Mouse (Mus musculus): ENCODE data around the gene Rgs3. TPM values are rescaled to one million over a fixed set of nuclear protein-coding genes. Genes with fewer than 3 reads are reported as not detected.
A peak's percentile ranks its signal among the peaks of the same experiment; 100 is the strongest.

Gene Rgs3
- polyA plus RNA-seq, 1 experiment from 2014 or later: 42.0 TPM

- H3K9me3 ChIP-seq (ENCODE audit: control insufficient read depth, low read length): no peaks in the 10 kb centered on the region
- WGBS: 66% methylated on average over 3 of the region's 3 CpGs
- no peak overlapping the region for H3K27ac ChIP-seq (ENCODE audit: low read depth, low read length)
- H3K36me3 ChIP-seq (ENCODE audit: control insufficient read depth, insufficient read depth, low read length): no peaks in the 10 kb centered on the region
- H3K4me3 ChIP-seq (ENCODE audit: low read length): no peak overlapping the region
- ATAC-seq (ENCODE audit: low FRiP score, low TSS enrichment): no peak
- H3K27me3 ChIP-seq (ENCODE audit: control insufficient read depth, insufficient read depth, low read length): no peaks in the 10 kb centered on the region
- no peak overlapping the region for H3K9ac ChIP-seq (ENCODE audit: low read depth, low read length)
- 0 out of 2 replicates have a peak, but pooled peaks cover 3% of the 10 kb centered on the region for H3K4me1 ChIP-seq (ENCODE audit: control insufficient read depth, insufficient read depth, low read length)
- no peak overlapping the region for H3K4me2 ChIP-seq (replicated peaks; ENCODE audit: low read depth, low read length)
These were observed 2.0 kb downstream of the Rgs3 start for GRCm38 (mm10) chr4:62561630-62562001.

- no peak overlapping the region for H3K4me3 ChIP-seq (ENCODE audit: low read length)
- no peaks in the 10 kb centered on the region for H3K27me3 ChIP-seq (ENCODE audit: control insufficient read depth, insufficient read depth, low read length)
- WGBS: 62% methylated on average over 4 of the region's 4 CpGs
- H3K27ac ChIP-seq (ENCODE audit: low read depth, low read length): no peak overlapping the region
- 0 out of 2 replicates have a peak, but pooled peaks cover 3% of the 10 kb centered on the region for H3K4me1 ChIP-seq (ENCODE audit: control insufficient read depth, insufficient read depth, low read length)
- no peaks in the 10 kb centered on the region for H3K9me3 ChIP-seq (ENCODE audit: control insufficient read depth, low read length)
- H3K4me2 ChIP-seq (replicated peaks; ENCODE audit: low read depth, low read length): no peak overlapping the region
- no peak for ATAC-seq (ENCODE audit: low FRiP score, low TSS enrichment)
- H3K9ac ChIP-seq (ENCODE audit: low read depth, low read length): no peak overlapping the region
- H3K36me3 ChIP-seq (ENCODE audit: control insufficient read depth, insufficient read depth, low read length): no peaks in the 10 kb centered on the region
These were observed 2.4 kb downstream of the Rgs3 start for GRCm38 (mm10) chr4:62562006-62562405.

GRCm38 (mm10) chr4:62566530-62566929 lies 6.9 kb downstream of the Rgs3 start:
- Histone ChIP-seq H3K9ac (ENCODE audit: low read depth, low read length) (no peak overlapping the region), H3K4me3 (ENCODE audit: low read length) (no peak overlapping the region), H3K27ac (ENCODE audit: low read depth, low read length) (no peak overlapping the region), H3K4me1 (ENCODE audit: control insufficient read depth, insufficient read depth, low read length) (0 out of 2 replicates have a peak, but pooled peaks cover 3% of the 10 kb centered on the region), H3K36me3 (ENCODE audit: control insufficient read depth, insufficient read depth, low read length) (no peaks in the 10 kb centered on the region), H3K27me3 (ENCODE audit: control insufficient read depth, insufficient read depth, low read length) (no peaks in the 10 kb centered on the region), H3K9me3 (ENCODE audit: control insufficient read depth, low read length) (no peaks in the 10 kb centered on the region), H3K4me2 (replicated peaks; ENCODE audit: low read depth, low read length) (no peak overlapping the region)
- 0 out of 2 replicates have a peak, but pooled peaks have one; percentile 17 for ATAC-seq (ENCODE audit: low FRiP score, low TSS enrichment)
- 57% methylated on average over 4 of the region's 4 CpGs for WGBS

GRCm38 (mm10) chr4:62567696-62568095 lies 8.0 kb downstream of the Rgs3 start:
- no peaks in the 10 kb centered on the region for H3K27me3 ChIP-seq (ENCODE audit: control insufficient read depth, insufficient read depth, low read length)
- 88% methylated on average over 6 of the region's 6 CpGs for WGBS
- H3K9ac ChIP-seq (ENCODE audit: low read depth, low read length): no peak overlapping the region
- no peaks in the 10 kb centered on the region for H3K36me3 ChIP-seq (ENCODE audit: control insufficient read depth, insufficient read depth, low read length)
- 0 out of 2 replicates have a peak, but pooled peaks cover 3% of the 10 kb centered on the region for H3K4me1 ChIP-seq (ENCODE audit: control insufficient read depth, insufficient read depth, low read length)
- no peaks in the 10 kb centered on the region for H3K9me3 ChIP-seq (ENCODE audit: control insufficient read depth, low read length)
- ATAC-seq (ENCODE audit: low FRiP score, low TSS enrichment): no peak
- no peak overlapping the region for H3K4me3 ChIP-seq (ENCODE audit: low read length)
- no peak overlapping the region for H3K27ac ChIP-seq (ENCODE audit: low read depth, low read length)
- no peak overlapping the region for H3K4me2 ChIP-seq (replicated peaks; ENCODE audit: low read depth, low read length)

GRCm38 (mm10) chr4:62568359-62568758 lies 8.7 kb downstream of the Rgs3 start:
- H3K9ac ChIP-seq (ENCODE audit: low read depth, low read length): no peak overlapping the region
- H3K36me3 ChIP-seq (ENCODE audit: control insufficient read depth, insufficient read depth, low read length): no peaks in the 10 kb centered on the region
- 0 out of 2 replicates have a peak, but pooled peaks cover 3% of the 10 kb centered on the region for H3K4me1 ChIP-seq (ENCODE audit: control insufficient read depth, insufficient read depth, low read length)
- 62% methylated on average over 1 of the region's 1 CpGs for WGBS
- no peak overlapping the region for H3K27ac ChIP-seq (ENCODE audit: low read depth, low read length)
- ATAC-seq (ENCODE audit: low FRiP score, low TSS enrichment): no peak
- H3K4me2 ChIP-seq (replicated peaks; ENCODE audit: low read depth, low read length): no peak overlapping the region
- H3K27me3 ChIP-seq (ENCODE audit: control insufficient read depth, insufficient read depth, low read length): no peaks in the 10 kb centered on the region
- no peaks in the 10 kb centered on the region; the same call in 1 of the 2 replicates for H3K9me3 ChIP-seq (ENCODE audit: control insufficient read depth, low read length)
- no peak overlapping the region for H3K4me3 ChIP-seq (ENCODE audit: low read length)

- no peak overlapping the region for H3K4me3 ChIP-seq (ENCODE audit: low read length)
- H3K27ac ChIP-seq (ENCODE audit: low read depth, low read length): no peak overlapping the region
- H3K9me3 ChIP-seq (ENCODE audit: control insufficient read depth, low read length): no peaks in the 10 kb centered on the region; the same call in 1 of the 2 replicates
- no peaks in the 10 kb centered on the region for H3K36me3 ChIP-seq (ENCODE audit: control insufficient read depth, insufficient read depth, low read length)
- H3K4me1 ChIP-seq (ENCODE audit: control insufficient read depth, insufficient read depth, low read length): 0 out of 2 replicates have a peak, but pooled peaks cover 3% of the 10 kb centered on the region
- no peak overlapping the region for H3K4me2 ChIP-seq (replicated peaks; ENCODE audit: low read depth, low read length)
- WGBS: 93% methylated on average over 5 of the region's 5 CpGs
- no peak overlapping the region for H3K9ac ChIP-seq (ENCODE audit: low read depth, low read length)
- H3K27me3 ChIP-seq (ENCODE audit: control insufficient read depth, insufficient read depth, low read length): no peaks in the 10 kb centered on the region
- ATAC-seq (ENCODE audit: low FRiP score, low TSS enrichment): no peak
These were observed 10.0 kb downstream of the Rgs3 start for GRCm38 (mm10) chr4:62569603-62570002.

GRCm38 (mm10) chr4:62570029-62570428 lies 10.4 kb downstream of the Rgs3 start:
- no peaks in the 10 kb centered on the region for H3K36me3 ChIP-seq (ENCODE audit: control insufficient read depth, insufficient read depth, low read length)
- no peak overlapping the region for H3K4me3 ChIP-seq (ENCODE audit: low read length)
- no peak overlapping the region for H3K27ac ChIP-seq (ENCODE audit: low read depth, low read length)
- no peak overlapping the region for H3K9ac ChIP-seq (ENCODE audit: low read depth, low read length)
- WGBS: 51% methylated on average over 5 of the region's 5 CpGs
- H3K9me3 ChIP-seq (ENCODE audit: control insufficient read depth, low read length): no peaks in the 10 kb centered on the region; the same call in 1 of the 2 replicates
- no peak overlapping the region for H3K4me2 ChIP-seq (replicated peaks; ENCODE audit: low read depth, low read length)
- ATAC-seq (ENCODE audit: low FRiP score, low TSS enrichment): no peak
- no peaks in the 10 kb centered on the region for H3K27me3 ChIP-seq (ENCODE audit: control insufficient read depth, insufficient read depth, low read length)
- H3K4me1 ChIP-seq (ENCODE audit: control insufficient read depth, insufficient read depth, low read length): 0 out of 2 replicates have a peak, but pooled peaks cover 3% of the 10 kb centered on the region

GRCm38 (mm10) chr4:62582365-62583264 lies 23.0 kb downstream of the Rgs3 start:
- Histone ChIP-seq H3K9me3 (ENCODE audit: control insufficient read depth, low read length) (no peaks in the 10 kb centered on the region), H3K4me3 (ENCODE audit: low read length) (peak overlapping the region; percentile 44), H3K36me3 (ENCODE audit: control insufficient read depth, insufficient read depth, low read length) (no peaks in the 10 kb centered on the region), H3K4me1 (ENCODE audit: control insufficient read depth, insufficient read depth, low read length) (peaks cover 18% of the 10 kb centered on the region), H3K27me3 (ENCODE audit: control insufficient read depth, insufficient read depth, low read length) (peaks cover 9% of the 10 kb centered on the region; the same call in 1 of the 2 replicates), H3K27ac (ENCODE audit: low read depth, low read length) (peak overlapping the region; percentile 91; the same call in 1 of the 2 replicates), H3K4me2 (replicated peaks; ENCODE audit: low read depth, low read length) (peak overlapping the region; percentile 68), H3K9ac (ENCODE audit: low read depth, low read length) (peak overlapping the region; percentile 63; the same call in 1 of the 2 replicates)
- WGBS: 14% methylated on average over 18 of the region's 18 CpGs
- peak; percentile 18 for ATAC-seq (ENCODE audit: low FRiP score, low TSS enrichment)

Measured in kidney, embryonic 14.5 days (tissue).